In genomic region chr11:97775186-97775585, GRCm38 (mm10) we compare ENCODE assay signal across 24 mouse cellular contexts. TPM values are rescaled to one million over a fixed set of nuclear protein-coding genes. Genes with fewer than 3 reads are reported as not detected.
DNase-seq lines count a peak whose midpoint lies in the region; ATAC-seq and TF ChIP-seq lines count a peak whose summit lies in the region.
"Had no signal": no experiment of that assay in that cellular context is flagged by ENCODE, and none has a peak within 500 bp of the region (broad histone marks: within the 10 kb centered on the region; RNA-seq: fewer than 3 reads in every experiment).

No protein-coding gene starts in this region.

- WGBS in forebrain, embryonic 10.5 days, result 83% methylated on average over 13 of the region's 13 CpGs
- WGBS in forebrain, embryonic 16.5 days, result 75% methylated on average over 13 of the region's 13 CpGs
- WGBS in lung, embryonic 14.5 days, result 75% methylated on average over 13 of the region's 13 CpGs

- peak overlapping the region; percentile 53 for H3K27ac ChIP-seq in forebrain, embryonic 10.5 days
- no peak overlapping the region for H3K27ac ChIP-seq in forebrain, embryonic 16.5 days (ENCODE audit: low read length)
- no peak overlapping the region for H3K27ac ChIP-seq in lung, embryonic 14.5 days (ENCODE audit: low read depth)
- H3K27ac ChIP-seq in ES-E14 (ENCODE audit: insufficient read depth, low read depth, low read length, poor library complexity, severe bottlenecking), result peak overlapping the region; percentile 26
- H3K27ac ChIP-seq: hindbrain, embryonic 12.5 days; liver, embryonic 15.5 days; midbrain, embryonic 15.5 days; stomach, embryonic 15.5 days had no signal

- no peak overlapping the region for H3K4me3 ChIP-seq in forebrain, embryonic 10.5 days
- no peak overlapping the region for H3K4me3 ChIP-seq in forebrain, embryonic 16.5 days (replicated peaks; ENCODE audit: low read length)
- no peak overlapping the region for H3K4me3 ChIP-seq in lung, embryonic 14.5 days (ENCODE audit: low read depth, low read length)
- H3K4me3 ChIP-seq in ES-E14 (ENCODE audit: insufficient read depth in 1 of 2, low read depth in 1 of 2, low read length in 2 of 2, poor library complexity in 1 of 2, severe bottlenecking in 1 of 2), result peak overlapping the region in 1 of 2 experiments; percentile 30; a peak in 3 of 4 replicates
- H3K4me3 ChIP-seq: heart, embryonic 12.5 days; hindbrain, embryonic 12.5 days; liver, embryonic 15.5 days; midbrain, embryonic 15.5 days; stomach, embryonic 15.5 days had no signal

- no peak for DNase-seq in forebrain, embryonic 10.5 days (ENCODE audit: extremely low spot score, low spot score)
- peak; percentile 22 for DNase-seq in lung, embryonic 14.5 days
- DNase-seq in lung, postnatal 10 days, result no peak
- no peak for DNase-seq in ES-E14 (ENCODE audit: low read depth, low spot score)
- no peak for DNase-seq in lung, postnatal 25 days (ENCODE audit: low spot score)
- DNase-seq in T-cell, adult 2 months (ENCODE audit: low spot score), result no peak
- DNase-seq: adrenal gland, postnatal 14 days; cerebellum, adult 9-10 months; forebrain, postnatal 0 days; gastrocnemius, postnatal 25 days; heart, adult 18-20 months; heart, postnatal 10 days; layer of hippocampus, adult 9-11 months; thymus, adult 2 months had no signal

- H3K36me3 ChIP-seq in forebrain, embryonic 10.5 days (replicated peaks), result peaks cover 59% of the 10 kb centered on the region
- peaks cover 28% of the 10 kb centered on the region for H3K36me3 ChIP-seq in forebrain, embryonic 16.5 days (ENCODE audit: control insufficient read depth, insufficient read depth)
- peaks cover 53% of the 10 kb centered on the region for H3K36me3 ChIP-seq in lung, embryonic 14.5 days (ENCODE audit: insufficient read depth)
- H3K36me3 ChIP-seq in ES-E14 (ENCODE audit: control insufficient read depth, insufficient read depth, low read length, poor library complexity, severe bottlenecking), result peaks cover 31% of the 10 kb centered on the region

- no peaks in the 10 kb centered on the region for H3K9me3 ChIP-seq in forebrain, embryonic 10.5 days
- no peaks in the 10 kb centered on the region for H3K9me3 ChIP-seq in forebrain, embryonic 16.5 days (ENCODE audit: control insufficient read depth, low read length)
- no peaks in the 10 kb centered on the region for H3K9me3 ChIP-seq in lung, embryonic 14.5 days (ENCODE audit: low read depth, low read length)
- no peaks in the 10 kb centered on the region for H3K9me3 ChIP-seq in ES-E14 (ENCODE audit: control insufficient read depth, insufficient read depth, low read depth, low read length)
- H3K9me3 ChIP-seq: heart, embryonic 12.5 days; hindbrain, embryonic 12.5 days; liver, embryonic 15.5 days; midbrain, embryonic 15.5 days; stomach, embryonic 15.5 days had no signal

- no peak overlapping the region for H3K4me2 ChIP-seq in forebrain, embryonic 16.5 days (ENCODE audit: low read length)
- no peak overlapping the region for H3K4me2 ChIP-seq in lung, embryonic 14.5 days
- H3K4me2 ChIP-seq: heart, embryonic 12.5 days; hindbrain, embryonic 12.5 days; liver, embryonic 15.5 days; midbrain, embryonic 15.5 days; stomach, embryonic 15.5 days had no signal

- H3K9ac ChIP-seq in forebrain, embryonic 16.5 days (replicated peaks; ENCODE audit: low read depth, low read length), result no peak overlapping the region
- no peak overlapping the region for H3K9ac ChIP-seq in lung, embryonic 14.5 days
- peak overlapping the region; percentile 24; the same call in 1 of the 2 replicates for H3K9ac ChIP-seq in ES-E14 (ENCODE audit: insufficient read depth, low read depth, low read length, poor library complexity, severe bottlenecking)
- H3K9ac ChIP-seq: forebrain, postnatal 0 days; heart, embryonic 12.5 days; hindbrain, embryonic 12.5 days; liver, embryonic 15.5 days; midbrain, embryonic 15.5 days; stomach, embryonic 15.5 days had no signal

- TF ChIP-seq CTCF in lung, embryonic 14.5 days (IDR thresholded peaks at IDR 0.05; ENCODE audit: low read depth), result no peak

- in situ Hi-C loops in ES-E14 (cut with MboI; ENCODE audit: low sequenced_read_pairs in 2 of 2, unreplicated experiment in 2 of 2), result no loop called here

- H3K27me3 ChIP-seq in forebrain, embryonic 10.5 days (ENCODE audit: poor library complexity, severe bottlenecking), result no peaks in the 10 kb centered on the region
- no peaks in the 10 kb centered on the region for H3K27me3 ChIP-seq in forebrain, embryonic 16.5 days (replicated peaks; ENCODE audit: control insufficient read depth, insufficient read depth, low read length)
- no peaks in the 10 kb centered on the region for H3K27me3 ChIP-seq in lung, embryonic 14.5 days (ENCODE audit: insufficient read depth, low read length)
- H3K27me3 ChIP-seq: heart, embryonic 12.5 days; hindbrain, embryonic 12.5 days; liver, embryonic 15.5 days; midbrain, embryonic 15.5 days; stomach, embryonic 15.5 days had no signal

- peaks cover 11% of the 10 kb centered on the region for H3K4me1 ChIP-seq in forebrain, embryonic 10.5 days
- H3K4me1 ChIP-seq in forebrain, embryonic 16.5 days (replicated peaks; ENCODE audit: control insufficient read depth, insufficient read depth, low read length), result peaks cover 5% of the 10 kb centered on the region
- peaks cover 4% of the 10 kb centered on the region; the same call in 1 of the 2 replicates for H3K4me1 ChIP-seq in lung, embryonic 14.5 days (ENCODE audit: insufficient read depth)
- H3K4me1 ChIP-seq in ES-E14 (ENCODE audit: control insufficient read depth in 2 of 2, insufficient read depth in 2 of 2, low read length in 2 of 2, poor library complexity in 1 of 2), result peaks cover 0 to 3% of the 10 kb centered on the region in 2 experiments; a peak in 1 of 4 replicates

- ATAC-seq in forebrain, embryonic 16.5 days, result no peak
- no peak for ATAC-seq in lung, embryonic 14.5 days (ENCODE audit: insufficient read depth)
- ATAC-seq in megakaryocyte progenitor cell, adult 5-6 weeks (replicated peaks; ENCODE audit: poor library complexity), result peak; percentile 13; the same call in 1 of the 2 replicates
- ATAC-seq: forebrain, postnatal 0 days; inflammation-experienced regulatory T-cells, adult 6 months; midbrain, embryonic 15.5 days had no signal

TF ChIP-seq in ES-E14, 5 proteins besides CTCF, POLR2A, EP300 and RAD21:
- TF ChIP-seq ZC3H11A (IDR thresholded peaks at IDR 0.05; ENCODE audit: borderline replicate concordance, low read depth, low read length) (no peak), CHD2 (IDR thresholded peaks at IDR 0.05; ENCODE audit: low read depth, low read length) (no peak), HCFC1 (IDR thresholded peaks at IDR 0.05; ENCODE audit: borderline replicate concordance, insufficient read depth, low read length) (no peak), MAFK (IDR thresholded peaks at IDR 0.05; ENCODE audit: insufficient read depth, low read depth, low read length) (no peak), ZNF384 (IDR thresholded peaks at IDR 0.05; ENCODE audit: low read depth, low read length) (no peak)

RNA-seq across cellular contexts. Expression of gene 1700001P01Rik, which starts 0.5 kb away (rescaled TPM):
- polyA plus RNA-seq in forebrain, embryonic 10.5 days (2016; fragmentation: Nextera tagmentation; extraction: Ambion mirVana), result 0.73 TPM in 1 of 2 replicates, not detected in the other
- polyA plus RNA-seq in forebrain, embryonic 16.5 days (2015; fragmentation: Nextera tagmentation; extraction: Ambion mirVana), result 0.57 and 0.85 TPM in 2 replicates
- polyA plus RNA-seq in lung, embryonic 14.5 days (2014; fragmentation: Nextera tagmentation; extraction: Ambion mirVana), result 0.32 TPM in 1 of 2 replicates, not detected in the other
- 2.3 TPM in 2 replicates for total RNA-seq in ES-E14 (2012; rRNA removed)
- 0.64 TPM in 1 of 2 replicates, not detected in the other for total RNA-seq in megakaryocyte progenitor cell, adult 5-6 weeks (2015)
- total RNA-seq in megakaryocyte progenitor cell, adult 5-6 weeks (2017), result 0.30 TPM in 1 of 2 replicates, not detected in the other
- total RNA-seq: adrenal gland, postnatal 14 days; forebrain, postnatal 0 days; gastrocnemius, postnatal 25 days; heart, adult 18-20 months; heart, postnatal 10 days; megakaryocyte, adult 5-6 weeks had no signal
- polyA plus RNA-seq: heart, embryonic 12.5 days; large intestine, adult 2 months; liver, embryonic 15.5 days had no signal

RNA-seq across cellular contexts. Expression of gene Rpl23, which starts 7.1 kb away (rescaled TPM):
- 449 and 492 TPM in 2 replicates for polyA plus RNA-seq in forebrain, embryonic 10.5 days (2016; fragmentation: Nextera tagmentation; extraction: Ambion mirVana)
- polyA plus RNA-seq in forebrain, embryonic 16.5 days (2015; fragmentation: Nextera tagmentation; extraction: Ambion mirVana), result 298 and 306 TPM in 2 replicates
- 663 and 721 TPM in 2 replicates for polyA plus RNA-seq in lung, embryonic 14.5 days (2014; fragmentation: Nextera tagmentation; extraction: Ambion mirVana)
- 1,213 and 1,430 TPM in 2 replicates for total RNA-seq in ES-E14 (2012; rRNA removed)
- 1,765 and 1,897 TPM in 2 replicates for total RNA-seq in megakaryocyte progenitor cell, adult 5-6 weeks (2015)
- total RNA-seq in megakaryocyte progenitor cell, adult 5-6 weeks (2017), result 1,416 and 1,747 TPM in 2 replicates

RNA-seq across cellular contexts. Expression of gene Cwc25, which starts 8.8 kb away (rescaled TPM):
- polyA plus RNA-seq in forebrain, embryonic 10.5 days (2016; fragmentation: Nextera tagmentation; extraction: Ambion mirVana), result 20.3 and 22.0 TPM in 2 replicates
- polyA plus RNA-seq in forebrain, embryonic 16.5 days (2015; fragmentation: Nextera tagmentation; extraction: Ambion mirVana), result 17.1 and 19.5 TPM in 2 replicates
- polyA plus RNA-seq in lung, embryonic 14.5 days (2014; fragmentation: Nextera tagmentation; extraction: Ambion mirVana), result 13.3 and 14.2 TPM in 2 replicates
- total RNA-seq in ES-E14 (2012; rRNA removed), result 14.0 and 18.5 TPM in 2 replicates
- 8.8 and 9.3 TPM in 2 replicates for total RNA-seq in megakaryocyte progenitor cell, adult 5-6 weeks (2015)
- total RNA-seq in megakaryocyte progenitor cell, adult 5-6 weeks (2017), result 16.7 and 19.2 TPM in 2 replicates

RNA-seq across cellular contexts. Expression of gene Lasp1, which starts 23.6 kb away (rescaled TPM):
- 85.5 and 87.3 TPM in 2 replicates for polyA plus RNA-seq in forebrain, embryonic 10.5 days (2016; fragmentation: Nextera tagmentation; extraction: Ambion mirVana)
- 140 and 159 TPM in 2 replicates for polyA plus RNA-seq in forebrain, embryonic 16.5 days (2015; fragmentation: Nextera tagmentation; extraction: Ambion mirVana)
- polyA plus RNA-seq in lung, embryonic 14.5 days (2014; fragmentation: Nextera tagmentation; extraction: Ambion mirVana), result 110 and 123 TPM in 2 replicates
- 108 and 147 TPM in 2 replicates for total RNA-seq in ES-E14 (2012; rRNA removed)
- total RNA-seq in megakaryocyte progenitor cell, adult 5-6 weeks (2015), result 40.1 and 47.2 TPM in 2 replicates
- 139 and 201 TPM in 2 replicates for total RNA-seq in megakaryocyte progenitor cell, adult 5-6 weeks (2017)

RNA-seq across cellular contexts. Expression of gene Pip4k2b, which starts 30.7 kb away (rescaled TPM):
- 1.3 and 2.1 TPM in 2 replicates for polyA plus RNA-seq in forebrain, embryonic 10.5 days (2016; fragmentation: Nextera tagmentation; extraction: Ambion mirVana)
- polyA plus RNA-seq in forebrain, embryonic 16.5 days (2015; fragmentation: Nextera tagmentation; extraction: Ambion mirVana), result 4.1 and 4.7 TPM in 2 replicates
- 1.3 and 2.3 TPM in 2 replicates for polyA plus RNA-seq in lung, embryonic 14.5 days (2014; fragmentation: Nextera tagmentation; extraction: Ambion mirVana)
- total RNA-seq in ES-E14 (2012; rRNA removed), result 26.5 and 31.3 TPM in 2 replicates
- total RNA-seq in megakaryocyte progenitor cell, adult 5-6 weeks (2015), result 16.9 and 17.6 TPM in 2 replicates
- total RNA-seq in megakaryocyte progenitor cell, adult 5-6 weeks (2017), result 17.2 and 28.6 TPM in 2 replicates

Comparison
In these comparisons a context has a peak if more than half of its experiments do, and no peak if none do; other contexts are left out.
1. H3K27ac ChIP-seq: peak in forebrain, embryonic 10.5 days (single experiment) and ES-E14 (single experiment); none in forebrain, embryonic 16.5 days (single experiment) and lung, embryonic 14.5 days (single experiment).